Mouse (Mus musculus) olfactory bulb, adult 2 months (tissue): Measurements from ENCODE around the gene Kif14.

ENCODE experiments used
- CTCF ChIP-seq: fragments of 200-500 bp; IDR thresholded peaks from 2 replicates; pipeline ENCODE4 v1.5.1; 2012; ENCODE audit warnings: low read depth, mild to moderate bottlenecking, low read length, moderate library complexity; ENCODE audit not compliant: insufficient read depth
- POLR2A ChIP-seq: fragments of 200-500 bp; IDR thresholded peaks from 2 replicates; pipeline ENCODE4 v1.6.1; 2012; ENCODE audit warnings: mild to moderate bottlenecking, low read depth, low read length, moderate library complexity; ENCODE audit not compliant: insufficient read depth

GRCm38 (mm10) chr1:136569206-136569605, 103.1 kb downstream of the Kif14 start:
- TF ChIP-seq POLR2A = no peak
- TF ChIP-seq CTCF = no peak
